Mouse (Mus musculus) cerebellum, postnatal 25 days (tissue): ENCODE measurements around the gene Mb21d2.

Experiments
- DNase-seq, 2 experiments: peaks; one replicate each; pipeline ENCODE4 v3.0.0; 2021; ENCODE audit warnings: mixed read lengths in 2 of 2

Mb21d2 gene

GRCm38 (mm10) chr16:28899161-28899540 lies 30.3 kb downstream of the Mb21d2 start:
- peak; percentile 32 to 61 for DNase-seq

GRCm38 (mm10) chr16:28898509-28899160 lies 30.8 kb downstream of the Mb21d2 start:
- DNase-seq = peak; percentile 59 to 76

GRCm38 (mm10) chr16:28896571-28896970 lies 32.9 kb downstream of the Mb21d2 start:
- no peak for DNase-seq

- no peak for DNase-seq
These were observed 34.6 kb downstream of the Mb21d2 start for GRCm38 (mm10) chr16:28894872-28895271.

- no peak for DNase-seq
These were observed 36.2 kb downstream of the Mb21d2 start for GRCm38 (mm10) chr16:28893266-28893665.

GRCm38 (mm10) chr16:28886201-28886745 lies 43.2 kb downstream of the Mb21d2 start:
- DNase-seq = no peak

- DNase-seq = no peak
These were observed 44.0 kb downstream of the Mb21d2 start for GRCm38 (mm10) chr16:28885474-28885873.

GRCm38 (mm10) chr16:28884661-28885060 lies 44.8 kb downstream of the Mb21d2 start:
- DNase-seq = no peak

GRCm38 (mm10) chr16:28883649-28884048 lies 45.8 kb downstream of the Mb21d2 start:
- peak; percentile 54 to 55 for DNase-seq

- DNase-seq = no peak
These were observed 46.6 kb downstream of the Mb21d2 start for GRCm38 (mm10) chr16:28882687-28883428.

GRCm38 (mm10) chr16:28881787-28882186 lies 47.7 kb downstream of the Mb21d2 start:
- no peak for DNase-seq

GRCm38 (mm10) chr16:28880756-28881155 lies 48.7 kb downstream of the Mb21d2 start:
- DNase-seq = peak in 1 of 2 experiments; percentile 24

- no peak for DNase-seq
These were observed 49.2 kb downstream of the Mb21d2 start for GRCm38 (mm10) chr16:28880307-28880681.

GRCm38 (mm10) chr16:28879636-28880306 lies 49.7 kb downstream of the Mb21d2 start:
- DNase-seq = no peak

GRCm38 (mm10) chr16:28877162-28877662 lies 52.3 kb downstream of the Mb21d2 start:
- no peak for DNase-seq

- no peak for DNase-seq
These were observed 56.0 kb downstream of the Mb21d2 start for GRCm38 (mm10) chr16:28873404-28873895.

- DNase-seq = peak in 1 of 2 experiments; percentile 36
These were observed 58.6 kb downstream of the Mb21d2 start for GRCm38 (mm10) chr16:28870860-28871259.

- DNase-seq = no peak
These were observed 59.0 kb downstream of the Mb21d2 start for GRCm38 (mm10) chr16:28870456-28870855.

GRCm38 (mm10) chr16:28868864-28869263 lies 60.6 kb downstream of the Mb21d2 start:
- DNase-seq = no peak

- DNase-seq = no peak
These were observed 62.7 kb downstream of the Mb21d2 start for GRCm38 (mm10) chr16:28866584-28867295.

- no peak for DNase-seq
These were observed 65.9 kb downstream of the Mb21d2 start for GRCm38 (mm10) chr16:28863616-28864015.

- no peak for DNase-seq
These were observed 67.4 kb downstream of the Mb21d2 start for GRCm38 (mm10) chr16:28862093-28862492.
